Mouse (Mus musculus): ENCODE data around the gene Naga. TPM values are rescaled to one million over a fixed set of nuclear protein-coding genes. Genes with fewer than 3 reads are reported as not detected.

The Naga gene
- total RNA-seq, 2 experiments from 2014 or later = 30.4 to 38.0 TPM

DNA sequence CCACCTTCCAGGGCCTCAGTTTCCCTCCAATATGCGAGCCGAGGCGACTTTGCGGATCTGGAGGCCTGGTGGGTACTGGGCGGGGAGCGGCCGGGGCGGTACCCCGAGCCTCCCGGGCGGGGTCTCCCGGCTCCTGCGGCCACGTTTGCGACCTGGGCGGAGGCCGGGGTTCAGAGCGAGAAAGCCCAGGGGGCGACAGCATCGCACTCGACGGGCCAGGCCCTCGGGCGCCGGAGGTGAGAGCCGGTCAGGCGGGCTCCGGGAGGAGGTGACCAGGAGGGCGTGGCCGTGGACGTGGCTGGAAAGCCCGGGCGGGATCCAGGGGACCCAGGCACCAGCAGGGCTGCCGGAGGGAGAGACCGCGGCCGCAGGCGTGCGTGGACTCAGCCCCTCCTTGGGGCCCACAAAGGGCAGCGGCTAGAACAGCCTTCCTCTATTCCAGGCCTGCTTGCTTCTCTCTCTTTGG, 2.3 kb upstream of the Naga start:
- DNase-seq (ENCODE audit: low spot score in 2 of 2) = no peak
- intact Hi-C loops (cut with DNase I) = no loop called here

DNA sequence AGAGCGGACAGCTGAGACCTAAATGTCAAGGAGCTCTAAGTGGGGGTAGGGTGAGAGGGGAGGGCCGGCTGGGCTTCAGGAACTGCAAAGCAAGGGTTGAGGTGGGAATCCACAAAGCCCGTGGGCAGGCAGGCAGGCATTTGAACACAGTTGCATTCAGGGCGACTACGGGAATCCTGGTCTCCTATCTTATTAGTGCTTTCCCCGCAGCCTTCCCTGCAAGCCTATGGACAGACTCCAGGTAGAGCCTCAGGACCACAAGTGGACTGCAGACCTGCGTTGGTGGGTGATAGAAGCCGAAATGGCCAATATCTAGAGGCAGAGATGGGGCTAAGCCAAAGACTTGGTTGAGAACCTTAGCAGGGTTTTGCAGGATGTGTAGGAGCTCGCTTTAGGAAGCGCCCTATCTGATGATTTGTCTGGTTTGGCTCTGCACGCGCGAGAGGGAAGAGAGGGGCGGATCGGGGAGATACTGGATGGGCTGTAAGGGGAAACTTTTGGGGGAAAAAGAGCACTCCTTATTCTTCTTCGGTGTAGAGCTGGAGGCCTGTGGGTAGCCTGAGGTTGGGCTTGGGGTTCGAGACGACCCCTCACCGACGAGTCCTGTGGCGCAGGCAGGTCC, 1.8 kb upstream of the Naga start:
- intact Hi-C loops (cut with DNase I) = no loop called here
- no peak for DNase-seq (ENCODE audit: low spot score in 2 of 2)

GRCm38 (mm10) chr15:82339634-82340254, 1.0 kb upstream of the Naga start:
- intact Hi-C loops (cut with DNase I) = loop anchor here (5.0 kb wide), 1 partner anchor 62 kb away; no protein-coding TSS in a partner anchor
- no peak for DNase-seq (ENCODE audit: low spot score in 2 of 2)

GRCm38 (mm10) chr15:82339150-82339549, 425 bp upstream of the Naga start:
- intact Hi-C loops (cut with DNase I) = loop anchor here (5.0 kb wide), 1 partner anchor 62 kb away; no protein-coding TSS in a partner anchor
- no peak for DNase-seq (ENCODE audit: low spot score in 2 of 2)

- intact Hi-C loops (cut with DNase I) = loop anchor here (5.0 kb wide), 1 partner anchor 61 kb away; no protein-coding TSS in a partner anchor
- no peak for DNase-seq (ENCODE audit: low spot score in 2 of 2)
These were observed 850 bp downstream of the Naga start for GRCm38 (mm10) chr15:82337875-82338274.

DNA sequence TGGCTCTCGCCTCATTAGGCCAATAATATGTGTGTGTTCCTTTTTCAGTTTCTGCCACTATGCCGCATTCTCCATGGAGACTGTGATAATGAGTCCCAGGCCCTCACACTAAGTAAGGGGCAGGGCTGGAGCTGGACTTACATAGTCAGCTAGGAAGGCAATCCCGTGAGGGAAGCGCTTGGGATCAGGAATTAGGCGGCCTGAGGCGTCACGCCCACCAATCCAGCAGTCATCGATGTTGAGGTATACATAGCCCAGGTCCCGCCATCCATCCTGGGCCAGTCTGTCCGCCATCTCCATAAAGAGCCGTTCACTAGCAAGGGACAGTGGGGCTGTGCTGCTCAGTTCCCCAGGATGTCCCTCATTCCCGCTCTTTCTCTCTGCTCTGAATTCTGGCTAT, 2.1 kb downstream of the Naga start:
- intact Hi-C loops (cut with DNase I) = loop anchor here (5.0 kb wide), 1 partner anchor 59 kb away; no protein-coding TSS in a partner anchor
- no peak for DNase-seq (ENCODE audit: low spot score in 2 of 2)

GRCm38 (mm10) chr15:82335194-82335593, 3.5 kb downstream of the Naga start:
- intact Hi-C loops (cut with DNase I) = loop anchor here (5.0 kb wide), 1 partner anchor 58 kb away; no protein-coding TSS in a partner anchor
- no peak for DNase-seq (ENCODE audit: low spot score in 2 of 2)

DNA sequence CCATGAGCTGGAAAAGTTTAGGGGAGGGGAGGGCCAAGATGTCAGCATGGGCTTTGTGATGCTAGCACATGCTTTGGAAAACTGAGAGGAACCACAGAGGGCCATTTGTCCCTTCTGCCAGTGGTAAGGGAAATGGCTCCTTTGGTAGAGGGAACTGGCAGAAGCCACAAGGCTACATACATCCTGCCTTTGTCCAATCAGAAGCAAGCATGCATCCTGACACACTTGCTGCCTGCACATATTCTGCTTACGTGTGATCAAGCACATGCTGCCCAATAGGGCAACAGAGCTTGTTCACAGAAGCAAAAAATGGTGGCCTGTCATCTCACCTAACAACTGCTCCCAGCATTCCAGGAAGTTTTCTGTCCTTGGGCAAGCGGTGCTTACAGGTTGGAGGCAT, 13.3 kb downstream of the Naga start:
- DNase-seq (ENCODE audit: low spot score in 2 of 2) = no peak
- intact Hi-C loops (cut with DNase I) = no loop called here

GRCm38 (mm10) chr15:82322195-82322594, 16.5 kb downstream of the Naga start:
- intact Hi-C loops (cut with DNase I) = no loop called here
- no peak for DNase-seq (ENCODE audit: low spot score in 2 of 2)

- intact Hi-C loops (cut with DNase I) = no loop called here
These were observed 19.1 kb downstream of the Naga start for GRCm38 (mm10) chr15:82319613-82320012.

GRCm38 (mm10) chr15:82317839-82318238, 20.9 kb downstream of the Naga start:
- intact Hi-C loops (cut with DNase I) = no loop called here
- DNase-seq (ENCODE audit: low spot score in 2 of 2) = no peak

More at GRCm38 (mm10) chr15:82319613-82320012, 19.1 kb downstream of the Naga start:
- DNase-seq (ENCODE audit: low spot score in 2 of 2) = no peak

DNA sequence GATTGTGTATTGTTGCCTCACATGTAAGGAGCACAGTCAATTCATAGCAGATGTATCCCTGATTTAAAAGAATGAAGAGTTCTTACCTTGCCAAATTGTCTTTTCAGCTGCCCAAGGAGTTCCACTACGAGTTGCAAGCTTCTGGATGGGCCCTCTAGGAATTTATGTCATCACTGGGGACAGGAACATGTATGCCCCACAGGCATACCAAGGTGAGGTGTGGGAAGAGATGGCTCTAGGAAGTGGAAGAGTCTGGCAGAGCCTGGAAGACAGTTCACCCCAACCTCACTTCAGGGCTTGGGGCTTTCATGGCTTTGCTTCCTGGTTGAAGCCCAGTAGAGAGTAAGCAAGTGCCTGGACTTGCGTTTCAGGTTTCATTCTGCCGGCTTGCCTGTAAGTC, 30.3 kb downstream of the Naga start:
- intact Hi-C loops (cut with DNase I) = no loop called here

GRCm38 (mm10) chr15:82307107-82307506, 31.6 kb downstream of the Naga start:
- DNase-seq (ENCODE audit: low spot score in 2 of 2) = no peak
- intact Hi-C loops (cut with DNase I) = no loop called here

More for the DNA sequence above, 30.3 kb downstream of the Naga start:
- DNase-seq (ENCODE audit: low spot score in 2 of 2) = no peak

DNA sequence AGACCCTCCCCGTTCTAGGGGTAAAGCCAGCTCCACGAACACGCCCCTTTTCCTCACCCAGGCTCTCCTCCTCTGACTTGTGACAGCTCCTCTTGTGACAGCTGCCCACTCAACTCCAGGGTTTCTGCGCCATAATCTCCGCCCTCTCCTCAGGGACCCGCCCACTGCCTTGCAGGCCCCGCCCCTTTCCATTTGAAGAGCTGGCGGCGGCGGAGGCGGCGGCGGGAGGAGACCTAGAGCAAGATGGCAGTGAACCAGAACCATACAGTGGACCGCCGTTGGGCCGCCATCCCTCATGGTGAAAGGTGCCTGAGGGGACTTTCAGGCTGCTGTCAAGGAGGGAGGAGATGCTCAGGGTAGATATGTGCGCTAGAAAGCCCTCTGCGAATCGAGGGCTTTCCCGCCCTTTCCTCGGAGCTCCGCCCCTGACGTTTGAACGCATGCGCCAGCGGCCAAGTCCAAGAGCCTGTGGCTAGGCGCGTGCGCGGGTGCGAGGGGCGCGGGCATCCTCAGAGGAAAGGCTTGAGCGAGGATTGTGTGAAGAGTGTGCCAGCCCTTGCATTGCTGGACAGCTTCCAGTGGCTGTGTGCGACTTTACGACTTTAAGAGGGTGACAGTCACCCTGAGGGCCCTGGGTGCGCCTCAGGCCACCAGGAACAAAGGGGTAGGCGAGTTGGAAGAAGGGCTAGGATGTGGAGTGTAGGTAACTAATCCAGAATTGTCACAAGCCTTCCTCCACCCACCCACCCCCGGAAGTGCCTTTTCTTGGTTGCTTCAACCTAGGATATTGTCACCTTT, 39.8 kb downstream of the Naga start, which contains the start of gene Wbp2nl:
Gene Wbp2nl (plus strand): TSS at position 191 of the 798 bp plus-strand sequence.
- DNase-seq (ENCODE audit: low spot score in 2 of 2) = no peak
- intact Hi-C loops (cut with DNase I) = loop anchor here (10.0 kb wide), 1 partner anchor 116 kb away; no protein-coding TSS in a partner anchor

DNA sequence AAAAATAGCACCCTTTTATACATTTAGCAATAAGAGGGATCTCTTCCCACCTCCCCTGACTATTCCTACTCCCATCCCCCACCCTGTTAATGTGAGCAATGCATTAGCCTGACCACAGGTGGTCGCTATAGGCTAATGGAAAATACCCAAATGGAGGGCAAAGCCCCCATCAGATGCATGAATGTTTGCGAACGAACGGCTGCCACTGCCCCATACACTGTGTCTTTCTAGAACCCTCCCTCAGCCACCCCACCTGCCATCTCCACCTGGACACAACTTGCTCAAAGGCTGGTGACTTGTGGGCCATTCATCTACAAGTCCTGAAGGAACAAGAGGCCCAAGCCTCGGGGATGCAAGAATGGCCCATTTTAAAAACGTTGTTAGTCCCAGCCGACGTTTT, 44.7 kb downstream of the Naga start:
- no peak for DNase-seq (ENCODE audit: low spot score in 2 of 2)
- intact Hi-C loops (cut with DNase I) = loop anchor here (10.0 kb wide), 1 partner anchor 121 kb away; no protein-coding TSS in a partner anchor

- DNase-seq (ENCODE audit: low spot score in 2 of 2) = no peak
- intact Hi-C loops (cut with DNase I) = loop anchor here (10.0 kb wide), 1 partner anchor 122 kb away; no protein-coding TSS in a partner anchor
These were observed 45.4 kb downstream of the Naga start for GRCm38 (mm10) chr15:82293271-82293711.

DNA sequence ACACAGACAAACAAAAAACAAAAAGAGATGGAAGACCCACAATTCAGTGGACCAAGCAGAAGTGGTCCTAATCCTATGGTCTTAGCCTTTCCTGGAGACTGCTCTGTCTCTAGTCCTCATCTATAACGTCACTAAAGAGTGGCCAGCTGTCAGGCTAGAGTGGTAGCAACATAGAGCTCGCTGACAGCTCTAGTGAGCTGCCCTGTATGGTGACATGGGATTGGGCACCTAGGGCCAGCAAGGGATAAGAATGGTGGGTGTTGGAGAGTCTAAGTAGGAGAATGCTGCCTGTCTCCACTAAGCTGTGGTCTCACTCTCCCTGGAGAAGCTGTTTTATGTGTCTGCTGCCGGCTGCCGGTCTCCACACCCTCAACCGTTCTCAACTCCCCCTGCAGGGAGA, 45.9 kb downstream of the Naga start:
- intact Hi-C loops (cut with DNase I) = loop anchor here (10.0 kb wide), 1 partner anchor 122 kb away; no protein-coding TSS in a partner anchor
- DNase-seq (ENCODE audit: low spot score in 2 of 2) = no peak

DNA sequence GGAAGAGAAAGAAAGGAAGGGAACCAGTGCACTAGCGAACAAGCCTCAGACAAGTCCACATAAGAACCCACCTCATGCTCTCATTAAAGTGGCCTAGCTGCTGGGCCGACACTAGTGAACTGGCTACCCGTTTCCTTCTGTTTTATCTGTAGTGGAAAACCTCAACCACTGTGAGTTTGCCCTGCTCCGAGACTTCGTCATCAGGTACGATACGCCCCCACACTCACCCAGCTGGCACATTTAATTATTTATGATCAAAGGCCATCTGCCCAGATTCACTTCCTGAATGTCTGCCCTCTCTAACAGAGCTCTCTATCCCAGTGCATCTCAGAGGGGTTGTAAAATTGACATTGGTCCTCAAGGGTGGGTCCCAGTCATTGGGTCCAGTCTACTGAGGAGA, 48.5 kb downstream of the Naga start:
- intact Hi-C loops (cut with DNase I) = loop anchor here (10.0 kb wide), 1 partner anchor 125 kb away; no protein-coding TSS in a partner anchor

GRCm38 (mm10) chr15:82286157-82286556, 52.6 kb downstream of the Naga start:
- no peak for DNase-seq (ENCODE audit: low spot score in 2 of 2)
- intact Hi-C loops (cut with DNase I) = no loop called here

More for the DNA sequence above, 48.5 kb downstream of the Naga start:
- DNase-seq (ENCODE audit: low spot score in 2 of 2) = no peak

DNA sequence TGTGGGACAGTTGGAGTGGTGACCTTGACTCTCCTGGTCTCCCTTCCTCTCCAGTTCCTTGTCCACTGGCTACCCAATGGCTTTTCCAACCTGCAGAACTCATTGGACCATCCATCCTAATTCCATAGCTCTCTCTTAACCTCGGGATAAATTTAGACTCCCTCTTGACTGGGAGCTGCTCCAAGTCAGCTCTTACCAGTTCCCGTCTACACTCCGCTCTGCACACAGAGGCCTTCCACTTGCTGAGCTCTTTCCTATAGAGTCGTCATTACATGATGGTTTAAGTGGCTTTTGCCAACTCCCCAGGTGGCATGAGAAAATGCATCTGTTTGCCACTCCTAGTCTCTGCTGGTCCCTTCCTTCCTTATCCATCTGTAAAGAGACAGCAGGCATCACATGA, 58.1 kb downstream of the Naga start:
- no peak for DNase-seq (ENCODE audit: low spot score in 2 of 2)
- intact Hi-C loops (cut with DNase I) = no loop called here

Data from left cerebral cortex, postnatal 25 days (tissue).